Mouse (Mus musculus): Measurements from ENCODE around the gene Slain2. TPM values are rescaled to one million over a fixed set of nuclear protein-coding genes. Genes with fewer than 3 reads are reported as not detected.

Gene Slain2
- total and polyA plus RNA-seq, 3 experiments, result 11.0 to 34.6 (median 27.5) TPM

DNA sequence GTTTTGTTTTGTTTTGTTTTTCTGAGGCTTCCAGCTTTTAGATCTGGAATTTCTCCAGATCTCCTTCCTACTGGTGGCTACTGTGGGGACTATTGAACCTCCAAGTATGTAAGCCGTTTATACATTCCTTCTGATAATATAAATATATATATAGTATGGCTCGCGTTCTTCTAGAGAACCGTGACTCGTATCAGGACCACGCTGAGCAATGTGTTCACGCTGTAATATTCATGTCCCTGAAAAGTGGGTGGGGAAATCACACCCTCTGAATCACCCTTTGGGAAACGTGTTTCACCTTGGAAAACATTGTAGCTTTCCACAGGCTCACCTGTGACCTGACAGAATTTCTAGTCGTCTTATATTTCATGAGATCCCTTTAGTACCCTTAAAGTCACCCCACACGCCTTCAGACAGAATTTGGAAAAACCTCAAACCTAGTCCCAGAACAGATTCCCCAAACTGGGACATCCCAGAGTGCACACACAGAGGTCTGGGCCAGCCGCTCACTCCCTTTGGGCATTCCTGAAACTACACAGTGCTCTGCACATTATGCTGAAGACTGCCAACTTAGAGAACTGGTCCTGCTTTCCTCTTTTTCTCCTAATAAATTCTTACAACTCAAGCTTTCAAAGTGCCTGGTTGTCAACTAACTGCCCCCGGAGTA, 32.2 kb upstream of the Slain2 start:
- no peak overlapping the region for H3K4me3 ChIP-seq (replicated peaks in 1 of 3; ENCODE audit: low read depth in 2 of 3, low read length in 2 of 3, poor library complexity in 1 of 3)

DNA sequence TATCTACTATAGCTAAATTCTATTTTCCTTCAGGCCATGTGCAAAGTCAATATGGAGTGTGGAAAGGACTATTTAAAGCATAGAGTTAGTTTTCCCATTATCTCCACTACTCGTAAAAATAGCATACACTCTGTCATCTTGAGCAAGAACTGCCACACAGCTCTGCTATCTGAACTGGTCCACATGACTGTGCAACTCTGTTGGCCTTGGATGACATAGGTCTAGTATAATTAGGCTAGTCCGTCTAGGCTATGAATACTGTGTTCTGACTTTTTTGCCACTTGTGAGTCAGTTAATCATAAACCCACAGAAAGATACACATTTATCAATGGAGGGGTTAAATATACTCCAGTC, 31.7 kb upstream of the Slain2 start:
- in situ Hi-C loops (cut with MboI; ENCODE audit: low pct_ligation_motif_present, low pct_unique_long_range_greater_than_20kb, low sequenced_read_pairs), result no loop called here
- H3K79me2 ChIP-seq (replicated peaks; ENCODE audit: control insufficient read depth, extremely low read depth, insufficient read depth, poor library complexity, severe bottlenecking), result no peaks in the 10 kb centered on the region
- H3K4me3 ChIP-seq (replicated peaks in 1 of 3; ENCODE audit: low read depth in 2 of 3, low read length in 2 of 3, poor library complexity in 1 of 3), result no peak overlapping the region
- dilution Hi-C loops (cut with MboI; ENCODE audit: extremely low pct_ligation_motif_present, extremely low pct_unique_long_range_greater_than_20kb, low sequenced_read_pairs), result no loop called here
- no peak overlapping the region for H3K27ac ChIP-seq (ENCODE audit: insufficient read depth, low read depth)
- no peaks in the 10 kb centered on the region for H3K36me3 ChIP-seq (replicated peaks in 1 of 2; ENCODE audit: control insufficient read depth in 1 of 2, insufficient read depth in 1 of 2, low read length in 1 of 2)
- DNase-seq (ENCODE audit: extremely low read depth), result no peak
- no peaks in the 10 kb centered on the region for H3K27me3 ChIP-seq (replicated peaks)
- H3K4me1 ChIP-seq (ENCODE audit: control insufficient read depth in 1 of 2, insufficient read depth in 2 of 2), result no peaks in the 10 kb centered on the region
- H3K9me3 ChIP-seq (replicated peaks; ENCODE audit: low read length), result no peaks in the 10 kb centered on the region
- TF ChIP-seq ZC3H11A (IDR thresholded peaks at IDR 0.05; ENCODE audit: low read depth, low read length), result no peak
- no peak for TF ChIP-seq MXI1 (IDR thresholded peaks at IDR 0.05; ENCODE audit: low read depth, low read length)
- no peak for TF ChIP-seq KAT2A (IDR thresholded peaks at IDR 0.05; ENCODE audit: insufficient replicate concordance, low read length)
- TF ChIP-seq ZMIZ1 (IDR thresholded peaks at IDR 0.05; ENCODE audit: low read depth, low read length), result no peak
- no peak for TF ChIP-seq CTCF (conservative IDR thresholded peaks at IDR 0.05 in 1 of 2, IDR thresholded peaks at IDR 0.05 in 1 of 2; ENCODE audit: low read depth in 2 of 2, low read length in 2 of 2)
- no peak for TF ChIP-seq TBP (conservative IDR thresholded peaks at IDR 0.05; ENCODE audit: low read depth, low read length)
- no peak for TF ChIP-seq USF1 (IDR thresholded peaks at IDR 0.05; ENCODE audit: low read depth, low read length)
- no peak for TF ChIP-seq SIN3A (IDR thresholded peaks at IDR 0.05; ENCODE audit: low read length)
- TF ChIP-seq JUN (IDR thresholded peaks at IDR 0.05; ENCODE audit: insufficient read depth, low read depth, low read length), result no peak
- TF ChIP-seq RCOR1 (conservative IDR thresholded peaks at IDR 0.05; ENCODE audit: low read depth, low read length), result no peak
- no peak for TF ChIP-seq MYC (IDR thresholded peaks at IDR 0.05; ENCODE audit: low read depth, low read length)
- no peak for TF ChIP-seq MEF2A (IDR thresholded peaks at IDR 0.05; ENCODE audit: borderline replicate concordance, low read depth, low read length)
- no peak for TF ChIP-seq EP300 (IDR thresholded peaks at IDR 0.05; ENCODE audit: low read length)
- no peak overlapping the region for H3K4me2 ChIP-seq (ENCODE audit: insufficient read depth, low read depth, poor library complexity, severe bottlenecking)
- no peak overlapping the region for H3K9ac ChIP-seq (ENCODE audit: insufficient read depth, low read depth)

More for the DNA sequence above, 32.2 kb upstream of the Slain2 start:
- H3K4me1 ChIP-seq (ENCODE audit: control insufficient read depth in 1 of 2, insufficient read depth in 2 of 2), result no peaks in the 10 kb centered on the region
- no peaks in the 10 kb centered on the region for H3K36me3 ChIP-seq (replicated peaks in 1 of 2; ENCODE audit: control insufficient read depth in 1 of 2, insufficient read depth in 1 of 2, low read length in 1 of 2)
- H3K27me3 ChIP-seq (replicated peaks), result no peaks in the 10 kb centered on the region
- no peak overlapping the region for H3K4me2 ChIP-seq (ENCODE audit: insufficient read depth, low read depth, poor library complexity, severe bottlenecking)
- TF ChIP-seq RAD21 (IDR thresholded peaks at IDR 0.05; ENCODE audit: low read depth, low read length), result no peak
- no peak for TF ChIP-seq MAFK (IDR thresholded peaks at IDR 0.05; ENCODE audit: insufficient replicate concordance, low read length)
- no peak for TF ChIP-seq HCFC1 (IDR thresholded peaks at IDR 0.05; ENCODE audit: low read depth, low read length)
- TF ChIP-seq ELF1 (IDR thresholded peaks at IDR 0.05; ENCODE audit: low read depth, low read length), result no peak
- no peak for TF ChIP-seq MXI1 (IDR thresholded peaks at IDR 0.05; ENCODE audit: low read depth, low read length)
- no peak for TF ChIP-seq NRF1 (IDR thresholded peaks at IDR 0.05; ENCODE audit: low read depth, low read length)
- TF ChIP-seq MEF2A (IDR thresholded peaks at IDR 0.05; ENCODE audit: borderline replicate concordance, low read depth, low read length), result no peak
- TF ChIP-seq KAT2A (IDR thresholded peaks at IDR 0.05; ENCODE audit: insufficient replicate concordance, low read length), result no peak
- no peak for TF ChIP-seq NELFE (IDR thresholded peaks at IDR 0.05; ENCODE audit: low read depth, low read length)
- TF ChIP-seq USF1 (IDR thresholded peaks at IDR 0.05; ENCODE audit: low read depth, low read length), result no peak
- TF ChIP-seq CHD2 (IDR thresholded peaks at IDR 0.05; ENCODE audit: low read length), result no peak
- TF ChIP-seq MAZ (IDR thresholded peaks at IDR 0.05; ENCODE audit: low read depth, low read length), result no peak
- TF ChIP-seq MYC (IDR thresholded peaks at IDR 0.05; ENCODE audit: low read depth, low read length), result no peak
- TF ChIP-seq ZMIZ1 (IDR thresholded peaks at IDR 0.05; ENCODE audit: low read depth, low read length), result no peak
- TF ChIP-seq SIN3A (IDR thresholded peaks at IDR 0.05; ENCODE audit: low read length), result no peak
- TF ChIP-seq ZC3H11A (IDR thresholded peaks at IDR 0.05; ENCODE audit: low read depth, low read length), result no peak
- no peak for TF ChIP-seq CTCF (conservative IDR thresholded peaks at IDR 0.05 in 1 of 2, IDR thresholded peaks at IDR 0.05 in 1 of 2; ENCODE audit: low read depth in 2 of 2, low read length in 2 of 2)
- no peak for TF ChIP-seq ETS1 (conservative IDR thresholded peaks at IDR 0.05; ENCODE audit: low read depth, low read length)
- H3K9me3 ChIP-seq (replicated peaks; ENCODE audit: low read length), result no peaks in the 10 kb centered on the region
- dilution Hi-C loops (cut with MboI; ENCODE audit: extremely low pct_ligation_motif_present, extremely low pct_unique_long_range_greater_than_20kb, low sequenced_read_pairs), result no loop called here
- H3K79me2 ChIP-seq (replicated peaks; ENCODE audit: control insufficient read depth, extremely low read depth, insufficient read depth, poor library complexity, severe bottlenecking), result no peaks in the 10 kb centered on the region
- DNase-seq (ENCODE audit: extremely low read depth), result no peak
- in situ Hi-C loops (cut with MboI; ENCODE audit: low pct_ligation_motif_present, low pct_unique_long_range_greater_than_20kb, low sequenced_read_pairs), result no loop called here
- H3K9ac ChIP-seq (ENCODE audit: insufficient read depth, low read depth), result no peak overlapping the region
- H3K27ac ChIP-seq (ENCODE audit: insufficient read depth, low read depth), result no peak overlapping the region
